Mouse (Mus musculus) left cerebral cortex, postnatal 10 days (tissue): ENCODE results near the gene Atp12a. TPM values are rescaled to one million over a fixed set of nuclear protein-coding genes. Genes with fewer than 3 reads are reported as not detected.
A peak's percentile ranks its signal among the peaks of the same experiment; 100 is the strongest.

Experiments
- DNase-seq, 2 experiments: peaks; one replicate each; pipeline ENCODE4 v3.0.0; 2021 to 2022; ENCODE audit warnings: low spot score in 2 of 2, mixed read lengths in 1 of 2; ENCODE audit errors: extremely low spot score in 1 of 2
- intact Hi-C: fragments of 180-260 bp; cut with DNase I; formaldehyde crosslinking; loops from one replicate; pipeline ENCODE4 v1.15.1; 2025
- total RNA-seq, 2 experiments: library from RNA; stranded (reverse); gene quantifications; 2 replicates each; pipeline ENCODE4 v1.2.3; 2021

Gene Atp12a
- total RNA-seq, 2 experiments from 2014 or later = 0.21 to 0.39 TPM

DNA sequence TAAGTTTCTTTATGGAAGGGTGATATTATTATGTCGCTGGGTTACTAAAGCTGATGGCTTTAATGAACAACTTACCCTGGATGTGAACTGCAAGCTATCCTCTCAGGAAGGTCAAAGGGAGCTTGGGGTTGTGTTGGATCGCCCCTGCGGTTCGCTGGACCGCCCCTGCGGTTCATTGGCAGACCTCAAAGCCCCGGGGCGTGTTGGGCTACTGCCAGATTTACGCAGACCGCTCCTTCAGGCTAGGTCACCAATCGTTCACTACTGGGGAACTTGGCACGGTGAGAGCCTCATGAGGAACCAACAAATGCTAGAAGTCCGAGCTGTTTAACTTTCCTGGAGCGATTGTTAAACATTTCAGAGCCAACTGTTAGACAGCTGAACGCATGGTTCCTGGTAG lies 1.8 kb downstream of the Atp12a start:
- intact Hi-C loops = no loop called here
- peak in 1 of 2 experiments; percentile 48 for DNase-seq

DNA sequence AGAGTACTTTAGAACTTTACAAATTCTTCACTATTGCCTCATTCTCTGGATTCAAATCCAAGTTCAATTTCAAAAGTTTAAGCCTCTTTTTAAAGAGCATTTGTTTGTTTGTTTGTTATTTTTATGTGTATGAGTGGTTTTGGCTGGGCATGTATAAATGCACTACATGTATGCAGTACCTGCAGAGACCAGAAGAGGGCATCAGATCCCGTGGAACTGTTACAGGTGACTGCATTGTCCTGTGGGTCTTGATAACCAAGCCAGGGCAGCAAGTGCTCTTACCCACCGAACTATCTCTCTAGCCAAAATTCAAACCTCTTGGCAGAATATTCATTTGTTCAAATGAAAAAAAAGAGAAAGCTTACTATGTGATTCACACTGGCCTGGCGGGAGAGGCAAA lies 4.0 kb downstream of the Atp12a start:
- no peak for DNase-seq
- intact Hi-C loops = no loop called here

DNA sequence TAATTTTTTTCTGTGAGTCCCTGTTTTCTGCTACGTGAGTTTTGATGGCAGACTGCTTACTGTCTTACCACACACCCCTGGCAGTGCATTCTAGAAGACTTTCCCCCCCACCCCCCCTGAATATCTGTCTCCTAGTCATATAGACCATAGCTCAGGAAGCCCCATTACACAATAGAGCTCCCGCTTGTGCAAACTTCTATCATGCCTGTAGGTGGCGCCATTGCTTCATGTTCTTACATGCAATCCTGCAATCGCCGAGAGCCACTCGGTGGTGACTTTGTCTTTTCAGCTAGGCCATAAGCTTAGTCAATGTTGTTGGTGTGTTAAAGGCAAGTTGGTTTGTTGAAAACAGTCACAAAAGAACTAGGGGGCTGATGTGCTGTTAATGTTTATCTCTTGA lies 10.9 kb downstream of the Atp12a start:
- intact Hi-C loops = loop anchor here (5.0 to 10.0 kb wide), 2 partner anchors 289 to 417 kb away; partner anchors contain the start of gene Mphosph8
- peak; percentile 80 to 84 for DNase-seq

DNA sequence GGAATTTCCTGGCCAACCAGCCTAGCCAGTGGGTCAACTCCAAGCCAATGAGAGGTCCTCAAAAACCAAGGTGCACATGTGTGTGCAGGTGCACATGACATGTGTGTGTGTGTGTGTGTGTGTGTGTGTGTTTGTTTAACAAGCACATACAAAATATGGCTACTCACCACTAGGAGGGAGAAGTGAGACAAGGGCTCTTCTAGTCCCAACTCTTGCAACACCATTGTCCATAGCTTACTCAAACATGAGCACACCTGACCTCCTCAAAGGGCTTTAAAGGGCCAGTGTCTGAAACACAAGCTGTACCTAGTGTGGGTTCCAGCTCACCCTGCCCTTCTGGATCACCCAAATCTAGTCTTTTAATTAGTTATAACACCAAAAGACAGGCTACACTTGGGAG lies 12.9 kb downstream of the Atp12a start:
- intact Hi-C loops = loop anchor here (5.0 to 10.0 kb wide), 2 partner anchors 287 to 415 kb away; partner anchors contain the start of gene Mphosph8
- no peak for DNase-seq

DNA sequence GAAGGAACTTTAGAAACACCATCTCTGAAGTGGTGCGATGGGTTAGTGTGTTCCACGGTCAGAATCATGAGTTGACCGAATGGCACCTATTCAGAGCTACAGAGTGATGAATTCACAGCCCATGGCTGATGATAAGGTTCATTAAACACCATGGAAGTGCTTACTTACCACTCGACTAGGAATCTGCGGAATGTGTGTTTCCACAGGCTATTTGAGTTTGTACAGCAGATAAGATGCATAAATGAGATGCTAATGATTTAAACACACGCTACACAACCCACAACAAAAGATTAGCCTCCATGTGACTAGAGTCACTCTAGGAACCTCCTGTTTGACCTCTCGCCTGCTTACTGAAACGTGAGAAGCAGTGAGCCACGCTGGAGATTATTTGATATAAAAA lies 14.5 kb downstream of the Atp12a start:
- no peak for DNase-seq
- intact Hi-C loops = loop anchor here (5.0 to 10.0 kb wide), 2 partner anchors 285 to 413 kb away; partner anchors contain the start of gene Mphosph8

DNA sequence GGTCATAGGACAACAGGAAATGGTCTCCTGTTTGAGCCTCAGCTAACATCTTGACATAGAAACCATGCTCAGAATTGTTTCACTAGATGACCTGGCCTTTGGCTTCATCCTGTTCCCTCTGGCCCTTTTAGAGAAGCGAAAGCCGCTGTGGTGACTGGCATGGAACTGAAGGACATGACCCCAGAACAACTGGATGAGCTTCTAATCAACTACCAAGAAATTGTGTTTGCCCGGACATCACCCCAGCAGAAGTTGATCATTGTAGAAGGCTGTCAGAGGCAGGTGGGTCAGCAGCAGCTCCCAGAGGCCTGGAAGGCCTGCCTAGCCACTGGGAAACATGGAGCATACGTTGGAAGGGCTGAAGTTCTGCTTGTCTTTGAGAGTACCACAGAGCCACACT lies 17.5 kb downstream of the Atp12a start:
- intact Hi-C loops = no loop called here
- DNase-seq = no peak

DNA sequence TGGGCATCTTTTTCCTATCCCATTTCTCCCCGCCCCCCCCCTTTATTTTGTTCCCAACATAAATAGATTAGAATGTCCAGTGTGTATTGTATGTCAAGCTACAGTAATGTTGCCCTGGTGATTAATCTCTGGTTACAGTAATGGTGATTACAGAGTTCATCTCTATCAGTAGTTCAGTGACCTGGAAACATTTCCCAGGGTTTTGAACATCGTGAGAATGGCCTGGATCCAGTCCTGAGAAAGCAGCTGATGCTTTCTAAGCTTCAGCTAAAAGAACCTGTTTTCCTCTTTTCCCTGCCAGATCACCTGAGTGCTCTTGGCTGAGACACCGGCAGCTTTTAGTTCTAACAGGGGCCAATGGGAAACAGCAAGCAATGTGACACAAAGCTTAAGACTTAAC lies 25.4 kb downstream of the Atp12a start:
- intact Hi-C loops = no loop called here
- no peak for DNase-seq

DNA sequence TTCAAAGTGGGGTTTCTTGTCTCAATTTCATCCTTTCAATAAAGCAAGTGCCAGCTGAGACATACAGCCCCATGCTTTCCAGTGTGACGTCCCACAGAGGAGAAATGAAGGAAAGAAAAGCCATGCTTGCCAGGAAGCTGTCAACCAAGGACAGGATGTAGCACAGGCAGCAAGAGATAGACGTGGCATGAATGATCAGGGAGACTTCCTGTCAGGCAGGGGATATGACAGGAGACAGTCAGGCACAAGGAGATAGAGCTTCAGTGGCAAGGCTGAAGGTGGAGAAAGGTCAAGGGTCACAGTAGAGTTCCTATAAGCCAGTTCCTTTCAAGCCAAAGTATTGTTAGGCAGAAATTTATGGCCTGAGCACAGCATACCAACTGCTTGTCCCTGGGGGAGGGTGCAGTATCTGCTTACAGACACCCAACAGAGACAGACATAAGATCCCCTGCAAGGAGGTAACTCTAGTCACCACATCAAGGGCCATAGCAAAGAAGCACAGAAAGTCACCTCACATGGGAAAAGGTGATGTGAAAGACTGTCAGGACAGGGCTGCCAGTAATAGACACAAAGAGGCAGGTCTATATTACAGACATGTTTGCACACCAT lies 28.9 kb downstream of the Atp12a start:
- DNase-seq = no peak
- intact Hi-C loops = no loop called here

DNA sequence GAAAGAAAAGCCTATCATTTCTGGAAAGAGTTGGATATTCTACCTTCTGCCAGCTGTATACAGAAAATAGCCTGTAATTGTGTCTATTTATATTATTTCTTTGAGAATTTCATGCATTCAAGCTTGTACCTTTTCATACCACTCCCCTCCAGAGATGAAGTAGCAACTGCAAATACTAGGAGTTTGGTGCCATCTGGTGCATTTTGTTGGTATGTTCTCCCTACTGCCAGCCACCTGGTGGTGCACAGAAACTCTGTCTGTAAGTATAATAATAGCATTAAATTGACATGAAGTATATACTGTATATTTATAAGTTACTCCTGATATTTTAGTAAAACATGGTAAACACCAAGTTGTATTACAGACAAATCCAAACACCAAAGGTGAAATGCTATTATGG lies 33.1 kb downstream of the Atp12a start:
- DNase-seq = peak in 1 of 2 experiments; percentile 26
- intact Hi-C loops = no loop called here

DNA sequence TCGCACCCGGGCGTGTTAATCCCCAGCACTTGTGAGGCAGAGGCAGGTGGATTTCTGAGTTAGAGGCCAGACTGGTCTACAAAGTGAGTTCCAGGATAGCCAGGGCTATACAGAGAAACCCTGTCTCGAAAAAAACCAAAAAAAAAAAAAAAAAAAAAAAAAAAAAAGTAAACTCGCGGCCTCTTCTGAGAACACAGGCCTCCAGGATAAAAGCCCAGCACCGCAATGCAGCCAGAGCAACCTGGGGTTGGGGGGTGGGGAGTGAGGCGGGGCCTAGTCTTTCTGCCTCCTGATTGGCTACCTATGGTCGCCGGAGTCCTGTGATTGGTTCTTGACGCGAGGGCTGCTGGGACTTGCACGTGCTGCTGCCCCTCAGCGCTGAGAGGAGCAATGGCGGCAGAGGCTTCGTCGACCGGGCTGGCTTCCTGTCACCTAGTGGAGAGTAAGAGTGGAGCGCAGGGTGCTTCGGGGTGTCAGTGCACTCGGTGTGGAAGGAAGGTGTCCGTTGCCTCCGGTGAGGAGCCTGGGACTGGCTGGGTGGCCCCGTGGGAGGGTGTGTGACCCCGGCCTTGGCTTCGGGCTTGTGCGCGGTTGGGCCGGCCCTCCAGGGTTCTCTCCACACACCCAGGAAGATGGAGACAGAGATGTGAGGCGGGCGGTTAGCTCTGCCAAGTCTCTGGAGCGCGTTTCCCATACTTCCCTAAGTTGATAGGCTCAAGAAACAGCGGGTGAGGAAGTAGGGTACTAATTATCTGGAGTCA lies 37.6 kb downstream of the Atp12a start, which contains the start of gene Rnf17:
Gene Rnf17 (plus strand): TSS at position 271 of the 761 bp plus-strand sequence.
- DNase-seq = peak in 1 of 2 experiments; percentile 20
- intact Hi-C loops = no loop called here

DNA sequence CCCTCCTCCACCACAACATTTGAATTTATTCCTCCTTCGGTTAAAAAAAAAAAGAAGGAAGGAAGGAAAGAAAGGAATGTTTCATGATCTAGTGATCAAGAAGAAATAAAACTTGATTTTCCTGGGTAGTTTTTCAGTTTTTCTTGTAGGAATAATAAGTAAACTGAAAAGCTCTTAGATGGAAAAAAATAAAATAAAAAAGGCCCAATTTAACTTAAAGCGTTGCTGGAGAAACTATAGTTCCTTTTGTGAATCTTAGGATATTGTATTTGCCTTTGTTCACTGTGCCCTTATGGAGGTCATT lies 38.2 kb downstream of the Atp12a start:
- no peak for DNase-seq
- intact Hi-C loops = no loop called here

Other genes starting within 250 kb of the Atp12a start
- not detected for gene Gzme, start 244.4 kb upstream of the Atp12a start, total RNA-seq
- gene Gzmd, start 232.5 kb upstream of the Atp12a start, total RNA-seq = not detected
- gene Gzmg, start 205.5 kb upstream of the Atp12a start, total RNA-seq = not detected
- not detected for gene Gzmn, start 190.5 kb upstream of the Atp12a start, total RNA-seq
- gene Gzmf, start 153.7 kb upstream of the Atp12a start, total RNA-seq = not detected
- gene Gzmc, start 130.4 kb upstream of the Atp12a start, total RNA-seq = not detected
- not detected for gene Gzmb, start 102.8 kb upstream of the Atp12a start, total RNA-seq
- 1 to 10 TPM; 1.4 to 1.6 TPM for gene Rnf17, start 37.5 kb downstream of the Atp12a start, total RNA-seq
- gene Cenpj, start 210.4 kb downstream of the Atp12a start, total RNA-seq = 1 to 10 TPM; 3.9 to 4.5 TPM
- 1 to 10 TPM; 1.8 to 3.6 TPM for gene Parp4, start 210.6 kb downstream of the Atp12a start, total RNA-seq